Mouse (Mus musculus) megakaryocyte, embryonic 14.5 days (primary cell): ENCODE results near the gene Ccdc87.

Experiments used
- FLI1 ChIP-seq: IDR thresholded peaks from 2 replicates; pipeline ENCODE4 v1.6.1; 2012; ENCODE audit warnings: low read length, inconsistent platforms, mixed read lengths
- GATA1 ChIP-seq: IDR thresholded peaks from 3 replicates; pipeline ENCODE4 v1.6.1; 2012; ENCODE audit warnings: mixed read lengths, low read length, inconsistent platforms, borderline replicate concordance

DNA sequence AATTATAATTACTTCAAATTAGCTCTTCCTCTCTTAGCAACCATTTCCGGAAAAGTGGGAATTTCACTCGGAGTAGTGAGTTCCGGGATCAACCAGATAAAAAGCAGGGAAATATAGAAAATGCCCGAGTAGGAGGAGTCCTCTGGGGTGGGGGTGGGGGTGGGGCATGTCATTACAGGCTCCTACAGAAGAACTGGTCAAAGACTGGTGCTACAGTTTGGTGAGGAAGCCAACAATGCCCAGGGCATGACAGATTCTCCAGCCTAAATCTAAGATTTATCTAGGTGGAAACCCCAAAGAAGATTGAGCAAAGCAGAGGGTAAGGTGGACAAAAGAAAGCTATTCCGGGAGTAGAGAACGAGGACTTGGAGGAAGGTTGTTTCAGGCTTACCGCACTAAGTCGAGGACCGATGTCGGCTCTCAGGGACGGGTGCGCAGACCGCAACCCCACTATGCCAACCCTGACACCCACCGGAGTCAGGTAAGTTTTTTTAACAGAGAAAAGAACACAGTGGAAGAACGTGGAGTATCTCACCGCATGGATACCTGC lies 45.8 kb upstream of the Ccdc87 start:
- TF ChIP-seq GATA1 (no peak), FLI1 (no peak)
